Mouse (Mus musculus): ENCODE data around the gene Dtx3. TPM values are rescaled to one million over a fixed set of nuclear protein-coding genes. Genes with fewer than 3 reads are reported as not detected.

The Dtx3 gene
- polyA plus RNA-seq, 1 experiment from 2014 or later = 199 TPM

- Histone ChIP-seq H3K27ac (no peak overlapping the region), H3K36me3 (peaks cover 14% of the 10 kb centered on the region), H3K4me3 (no peak overlapping the region), H3K9me3 (no peaks in the 10 kb centered on the region), H3K27me3 (replicated peaks) (peaks cover 59% of the 10 kb centered on the region), H3K4me1 (peaks cover 40% of the 10 kb centered on the region), H3K9ac (no peak overlapping the region), H3K4me2 (replicated peaks) (no peak overlapping the region)
- ATAC-seq (ENCODE audit: low FRiP score, low read depth) = no peak
- 81% methylated on average over 6 of the region's 6 CpGs for WGBS
Observed at GRCm38 (mm10) chr10:127181566-127181965, 14.0 kb downstream of the Dtx3 start.

DNA sequence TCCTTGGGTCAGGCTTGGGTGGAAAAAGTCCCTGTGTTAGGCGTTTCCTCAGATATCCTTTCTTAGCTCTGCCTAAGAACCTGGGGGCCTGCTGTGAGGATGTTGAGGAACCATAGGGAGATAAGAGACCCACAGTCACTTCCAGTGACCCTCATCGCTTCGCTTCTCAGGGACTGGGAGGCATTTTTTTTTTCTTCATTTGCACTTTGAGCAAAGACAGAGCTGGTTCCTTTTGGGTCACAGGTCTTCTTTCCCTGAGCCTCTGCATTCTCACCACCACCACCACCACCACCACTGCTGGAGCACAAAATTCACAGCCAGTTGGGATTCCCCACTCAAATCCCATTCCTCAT lies 14.9 kb downstream of the Dtx3 start:
- H3K4me3 ChIP-seq = no peak overlapping the region

GRCm38 (mm10) chr10:127179871-127180694 lies 15.4 kb downstream of the Dtx3 start, which contains the start of gene Slc26a10:
Gene Slc26a10 (minus strand): TSS chr10:127180645.
- 2% methylated on average over 34 of the region's 34 CpGs for WGBS
- Histone ChIP-seq H3K27ac (no peak within 1 kb of the TSS), H3K4me3 (peak within 1 kb of the TSS; percentile 15; the same call in 1 of the 2 replicates), H3K4me1 (peaks cover 40% of the 10 kb centered on the region), H3K4me2 (replicated peaks) (peak within 1 kb of the TSS; percentile 52), H3K36me3 (peaks cover 4% of the 10 kb centered on the region; the same call in 1 of the 2 replicates), H3K9ac (no peak within 1 kb of the TSS), H3K27me3 (replicated peaks) (peaks cover 66% of the 10 kb centered on the region), H3K9me3 (no peaks in the 10 kb centered on the region)
- no peak for ATAC-seq (ENCODE audit: low FRiP score, low read depth)

More for the DNA sequence above, 14.9 kb downstream of the Dtx3 start:
- 13% methylated on average over 3 of the region's 3 CpGs for WGBS
- Histone ChIP-seq H3K9me3 (no peaks in the 10 kb centered on the region), H3K9ac (no peak overlapping the region), H3K36me3 (peaks cover 9% of the 10 kb centered on the region; the same call in 1 of the 2 replicates), H3K4me2 (replicated peaks) (peak overlapping the region; percentile 52), H3K27ac (no peak overlapping the region), H3K27me3 (replicated peaks) (peaks cover 66% of the 10 kb centered on the region), H3K4me1 (peaks cover 40% of the 10 kb centered on the region)
- no peak for ATAC-seq (ENCODE audit: low FRiP score, low read depth)

GRCm38 (mm10) chr10:127178286-127179027 lies 17.1 kb downstream of the Dtx3 start:
- Histone ChIP-seq H3K9ac (0 out of 2 replicates have a peak overlapping the region, but pooled peaks have one; percentile 29), H3K4me1 (peaks cover 30% of the 10 kb centered on the region), H3K9me3 (no peaks in the 10 kb centered on the region), H3K27me3 (replicated peaks) (peaks cover 66% of the 10 kb centered on the region), H3K4me2 (replicated peaks) (peak overlapping the region; percentile 55), H3K27ac (no peak overlapping the region), H3K4me3 (peak overlapping the region; percentile 13; the same call in 1 of the 2 replicates), H3K36me3 (peaks cover 4% of the 10 kb centered on the region; the same call in 1 of the 2 replicates)
- ATAC-seq (ENCODE audit: low FRiP score, low read depth) = no peak
- 2% methylated on average over 41 of the region's 41 CpGs for WGBS

DNA sequence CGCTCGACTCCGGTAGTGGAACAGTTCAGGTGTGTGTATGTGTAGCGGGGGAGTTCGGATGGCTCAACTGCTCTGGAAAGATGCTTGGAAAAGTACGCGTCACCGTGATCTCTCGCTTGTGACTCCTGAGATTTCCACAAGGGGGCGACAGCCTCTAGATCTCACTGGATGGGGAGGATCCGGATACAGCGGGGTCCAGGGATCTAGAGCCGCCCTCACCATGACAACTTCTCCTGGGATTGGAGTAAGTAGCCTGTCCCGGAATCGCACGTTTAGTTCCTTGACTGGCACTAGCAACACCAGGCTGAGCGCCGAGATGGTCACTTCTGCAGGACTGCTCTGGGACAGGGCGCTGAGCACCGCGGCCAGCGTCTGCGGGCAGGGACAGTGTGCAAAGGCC lies 17.8 kb downstream of the Dtx3 start:
- Histone ChIP-seq H3K4me2 (replicated peaks) (peak overlapping the region; percentile 55), H3K36me3 (no peaks in the 10 kb centered on the region), H3K4me1 (peaks cover 30% of the 10 kb centered on the region), H3K27me3 (replicated peaks) (peaks cover 58% of the 10 kb centered on the region), H3K27ac (no peak overlapping the region), H3K9ac (0 out of 2 replicates have a peak overlapping the region, but pooled peaks have one; percentile 29), H3K4me3 (peak overlapping the region; percentile 13; the same call in 1 of the 2 replicates), H3K9me3 (no peaks in the 10 kb centered on the region)
- under 1% methylated on average over 23 of the region's 23 CpGs for WGBS
- peak; percentile 55 for ATAC-seq (ENCODE audit: low FRiP score, low read depth)

DNA sequence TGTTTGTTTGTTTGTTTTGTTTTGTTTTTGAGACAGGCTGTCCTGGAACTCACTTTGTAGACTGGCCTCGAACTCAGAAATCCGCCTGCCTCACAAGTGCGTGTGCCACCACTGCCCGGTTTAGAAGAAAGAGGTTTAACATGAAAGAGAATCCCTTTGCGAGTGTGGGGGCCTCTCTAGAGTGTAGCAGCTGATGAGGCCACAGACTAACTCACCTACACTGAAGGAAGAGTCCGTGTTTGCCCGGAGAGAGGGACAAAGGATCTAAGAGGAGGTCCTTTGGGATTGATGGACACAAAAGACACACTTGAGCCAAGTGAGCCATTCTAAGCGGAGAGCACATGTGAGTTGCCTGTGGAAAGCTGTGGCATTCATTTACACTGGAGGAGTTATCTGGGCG lies 18.3 kb downstream of the Dtx3 start:
- Histone ChIP-seq H3K27ac (no peak overlapping the region), H3K9me3 (no peaks in the 10 kb centered on the region), H3K36me3 (no peaks in the 10 kb centered on the region), H3K4me2 (replicated peaks) (0 out of 2 replicates have a peak overlapping the region, but pooled peaks have one; percentile 55), H3K27me3 (replicated peaks) (peaks cover 59% of the 10 kb centered on the region), H3K9ac (no peak overlapping the region), H3K4me3 (no peak overlapping the region), H3K4me1 (peaks cover 30% of the 10 kb centered on the region)
- WGBS = 24% methylated on average over 9 of the region's 9 CpGs
- ATAC-seq (ENCODE audit: low FRiP score, low read depth) = no peak

DNA sequence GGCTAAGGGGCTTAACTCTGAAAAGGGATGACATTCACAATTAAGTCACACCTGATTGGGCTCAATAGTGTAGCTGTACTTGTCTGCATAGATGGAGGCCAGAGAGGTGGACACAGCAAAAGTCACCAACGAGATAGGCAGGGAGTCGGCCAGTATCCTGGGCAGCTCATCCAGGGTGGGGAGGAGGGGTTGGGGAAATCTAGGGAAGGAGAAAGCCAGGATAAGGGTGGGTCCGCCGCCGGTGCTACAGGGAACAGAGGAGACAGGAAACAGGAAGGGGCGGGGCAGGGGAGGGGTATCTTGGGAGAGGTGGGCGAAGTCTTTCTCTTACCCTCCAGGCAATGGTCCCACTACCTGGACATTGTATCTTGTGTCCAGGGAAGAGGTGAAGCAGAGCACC lies 18.8 kb downstream of the Dtx3 start:
- H3K9ac ChIP-seq = no peak overlapping the region
- no peak for ATAC-seq (ENCODE audit: low FRiP score, low read depth)
- no peaks in the 10 kb centered on the region for H3K36me3 ChIP-seq
- 4% methylated on average over 7 of the region's 7 CpGs for WGBS
- H3K27ac ChIP-seq = no peak overlapping the region
- H3K4me3 ChIP-seq = no peak overlapping the region
- H3K4me2 ChIP-seq (replicated peaks) = 0 out of 2 replicates have a peak overlapping the region, but pooled peaks have one; percentile 4
- peaks cover 62% of the 10 kb centered on the region for H3K27me3 ChIP-seq (replicated peaks)
- H3K9me3 ChIP-seq = no peaks in the 10 kb centered on the region
- peaks cover 30% of the 10 kb centered on the region for H3K4me1 ChIP-seq

DNA sequence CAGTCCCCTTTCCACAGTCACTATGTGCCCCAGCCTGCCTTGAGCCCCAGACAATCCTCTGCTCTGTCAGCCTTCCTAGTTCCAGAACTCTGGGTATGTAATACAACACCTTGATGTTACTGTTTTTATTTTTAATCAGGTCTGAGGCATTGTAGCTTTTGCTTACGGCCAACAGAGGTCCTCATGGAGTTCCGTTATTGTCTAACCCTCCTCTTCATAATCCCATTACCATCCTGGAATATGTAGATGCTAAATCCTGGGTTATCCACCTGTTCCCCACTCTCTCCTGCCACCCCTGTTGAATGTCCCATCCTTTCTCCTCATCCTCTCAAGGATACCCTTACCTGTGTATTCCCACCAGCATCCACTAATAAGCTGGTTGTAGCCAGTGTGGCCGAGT lies 19.3 kb downstream of the Dtx3 start:
- 53% methylated on average over 3 of the region's 3 CpGs for WGBS
- H3K27me3 ChIP-seq (replicated peaks) = peaks cover 62% of the 10 kb centered on the region
- H3K4me2 ChIP-seq (replicated peaks) = no peak overlapping the region
- no peaks in the 10 kb centered on the region for H3K9me3 ChIP-seq
- no peak overlapping the region for H3K27ac ChIP-seq
- H3K4me3 ChIP-seq = no peak overlapping the region
- H3K4me1 ChIP-seq = peaks cover 30% of the 10 kb centered on the region
- H3K36me3 ChIP-seq = no peaks in the 10 kb centered on the region
- no peak for ATAC-seq (ENCODE audit: low FRiP score, low read depth)
- no peak overlapping the region for H3K9ac ChIP-seq

DNA sequence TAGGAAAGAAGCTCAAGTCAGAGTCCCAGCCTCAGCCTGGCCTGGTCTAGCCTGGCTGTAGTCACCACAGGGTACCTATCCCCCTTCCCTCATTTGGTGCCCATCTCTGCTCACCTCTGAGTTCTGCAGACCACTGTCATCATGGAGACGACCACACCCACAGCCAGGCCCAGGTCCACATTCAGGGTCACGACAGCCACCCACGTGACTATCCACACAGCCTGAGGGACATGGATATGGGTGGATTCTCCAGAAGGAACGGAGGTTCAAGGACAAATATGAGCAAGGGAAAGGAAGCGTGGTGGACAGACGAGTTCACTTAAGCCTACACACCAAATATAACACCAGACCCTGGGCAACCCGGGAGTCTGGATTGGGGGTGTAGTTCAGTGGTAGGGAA lies 21.4 kb downstream of the Dtx3 start:
- ATAC-seq (ENCODE audit: low FRiP score, low read depth) = no peak
- Histone ChIP-seq H3K4me2 (replicated peaks) (no peak overlapping the region), H3K4me3 (no peak overlapping the region), H3K9ac (no peak overlapping the region), H3K27ac (no peak overlapping the region), H3K9me3 (no peaks in the 10 kb centered on the region), H3K4me1 (peaks cover 30% of the 10 kb centered on the region), H3K27me3 (replicated peaks) (peaks cover 62% of the 10 kb centered on the region), H3K36me3 (no peaks in the 10 kb centered on the region)
- WGBS = 87% methylated on average over 7 of the region's 7 CpGs

DNA sequence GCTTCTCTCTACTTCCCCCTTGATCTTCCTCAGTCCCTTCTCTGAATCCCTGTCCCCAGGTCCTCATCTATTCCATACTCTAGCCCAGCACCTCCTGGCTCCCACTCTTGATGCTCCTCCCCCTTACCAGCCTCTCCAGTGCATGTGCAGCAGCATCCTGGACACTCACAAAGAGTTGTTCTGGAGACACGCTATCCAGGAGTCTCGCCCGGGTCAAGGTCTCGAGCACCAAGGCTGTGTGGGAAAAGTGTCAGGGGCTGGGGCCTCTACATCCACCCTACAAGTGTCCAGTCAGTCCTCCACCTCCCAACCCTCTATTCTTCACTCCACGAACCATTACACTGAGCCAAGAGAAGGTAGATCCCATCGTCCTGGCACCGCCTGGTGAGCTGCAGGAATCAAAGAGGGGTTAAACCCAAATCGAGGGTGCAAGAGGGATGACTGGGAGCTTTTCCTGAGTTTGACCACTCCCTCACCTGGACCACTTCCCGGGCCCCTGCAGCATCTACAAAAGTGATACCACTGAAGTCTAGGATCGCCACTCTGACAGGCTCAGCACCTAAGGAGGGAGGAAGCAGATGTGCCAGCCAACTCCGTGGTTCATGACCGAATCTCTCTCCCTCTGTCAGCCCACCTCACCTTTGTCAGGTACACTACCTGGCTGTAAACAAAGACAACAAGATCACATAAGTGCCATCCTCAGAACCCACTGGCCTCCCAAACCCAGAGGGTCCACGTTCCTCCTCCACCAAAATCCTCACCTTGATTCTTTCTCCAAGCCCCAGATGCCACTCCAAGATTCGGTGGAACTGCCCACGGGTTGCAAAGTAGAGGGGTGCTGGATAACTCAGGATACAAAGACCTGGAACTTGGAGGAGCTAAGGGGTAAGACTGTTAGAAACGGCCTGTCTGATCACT lies 22.1 kb downstream of the Dtx3 start:
- H3K9me3 ChIP-seq = no peaks in the 10 kb centered on the region
- no peaks in the 10 kb centered on the region for H3K36me3 ChIP-seq
- ATAC-seq (ENCODE audit: low FRiP score, low read depth) = no peak
- H3K4me2 ChIP-seq (replicated peaks) = no peak overlapping the region
- H3K4me3 ChIP-seq = no peak overlapping the region
- peaks cover 61% of the 10 kb centered on the region for H3K27me3 ChIP-seq (replicated peaks)
- no peak overlapping the region for H3K9ac ChIP-seq
- no peak overlapping the region for H3K27ac ChIP-seq
- H3K4me1 ChIP-seq = peaks cover 25% of the 10 kb centered on the region
- 85% methylated on average over 16 of the region's 16 CpGs for WGBS

GRCm38 (mm10) chr10:127171631-127172200 lies 23.8 kb downstream of the Dtx3 start:
- H3K9ac ChIP-seq = no peak overlapping the region
- H3K9me3 ChIP-seq = no peaks in the 10 kb centered on the region
- H3K4me1 ChIP-seq = peaks cover 18% of the 10 kb centered on the region
- 89% methylated on average over 15 of the region's 15 CpGs for WGBS
- H3K27me3 ChIP-seq (replicated peaks) = peaks cover 60% of the 10 kb centered on the region
- no peak overlapping the region for H3K27ac ChIP-seq
- ATAC-seq (ENCODE audit: low FRiP score, low read depth) = no peak
- H3K4me3 ChIP-seq = no peak overlapping the region
- no peaks in the 10 kb centered on the region for H3K36me3 ChIP-seq
- H3K4me2 ChIP-seq (replicated peaks) = no peak overlapping the region

Data from neural tube, embryonic 12.5 days (tissue).